Mouse (Mus musculus) CH12.LX (cell line): ENCODE data around the gene Lrrc3b.

ENCODE experiments used
- ELF1 ChIP-seq: IDR thresholded peaks from 2 replicates; pipeline ENCODE4 v1.6.1; 2014; ENCODE audit warnings: low read depth, mild to moderate bottlenecking, inconsistent platforms, low read length, improper control_type of control experiment
- JUND ChIP-seq: conservative IDR thresholded peaks from 2 replicates; pipeline ENCODE4 v1.6.1; 2011; ENCODE audit warnings: low read depth, low read length, improper control_type of control experiment
- MAZ ChIP-seq: IDR thresholded peaks from 2 replicates; pipeline ENCODE4 v1.6.1; 2012; ENCODE audit warnings: low read depth, mild to moderate bottlenecking, inconsistent platforms, low read length, improper control_type of control experiment, moderate library complexity
- POLR2A ChIP-seq: IDR thresholded peaks from 2 replicates; pipeline ENCODE4 v1.6.1; 2011; ENCODE audit warnings: low read depth, mild to moderate bottlenecking, improper control_type of control experiment, low read length
- USF1 ChIP-seq: IDR thresholded peaks from 2 replicates; pipeline ENCODE4 v1.6.1; 2014; ENCODE audit warnings: low read depth, mild to moderate bottlenecking, inconsistent platforms, low read length, improper control_type of control experiment

GRCm38 (mm10) chr14:15374271-15374670, 64.5 kb downstream of the Lrrc3b start:
- TF ChIP-seq MAZ (no peak), ELF1 (no peak), USF1 (no peak), POLR2A (no peak), JUND (no peak)
